Mouse (Mus musculus): ENCODE results near the gene Retsat. TPM values are rescaled to one million over a fixed set of nuclear protein-coding genes. Genes with fewer than 3 reads are reported as not detected.

Retsat gene
- total and polyA plus RNA-seq, 3 experiments: 15.5 to 27.7 (median 15.6) TPM

DNA sequence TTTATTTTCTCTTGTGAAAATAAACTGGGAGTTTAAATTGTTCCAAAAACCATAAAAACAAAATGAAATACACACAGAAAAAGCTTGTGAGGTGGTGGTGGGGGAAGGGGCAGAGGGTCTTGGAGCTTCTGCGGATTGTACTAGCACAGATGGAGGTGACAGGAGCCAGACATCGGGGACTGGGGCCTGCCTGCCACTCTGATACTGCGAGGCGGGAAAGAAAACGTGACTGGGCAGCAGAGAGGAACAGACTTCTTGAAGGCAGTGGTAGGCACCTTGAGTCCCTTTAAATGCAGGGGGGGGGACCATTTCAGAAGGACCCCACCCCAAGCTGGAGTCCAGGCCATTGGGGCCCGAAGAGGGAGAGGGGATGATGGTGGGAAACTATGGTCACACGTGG lies 28.1 kb downstream of the Retsat start:
- H3K36me3 ChIP-seq (replicated peaks in 1 of 2; ENCODE audit: control insufficient read depth in 1 of 2, insufficient read depth in 1 of 2, low read length in 1 of 2): peaks cover 0 to 23% of the 10 kb centered on the region in 2 experiments
- no peaks in the 10 kb centered on the region for H3K9me3 ChIP-seq (replicated peaks; ENCODE audit: low read length)
- dilution Hi-C loops (cut with MboI; ENCODE audit: extremely low pct_ligation_motif_present, extremely low pct_unique_long_range_greater_than_20kb, low sequenced_read_pairs) (no loop called here), in situ Hi-C loops (cut with MboI; ENCODE audit: low pct_ligation_motif_present, low pct_unique_long_range_greater_than_20kb, low sequenced_read_pairs) (no loop called here)
- H3K9ac ChIP-seq (ENCODE audit: insufficient read depth, low read depth): no peak overlapping the region
- no peak for DNase-seq (ENCODE audit: extremely low read depth)
- H3K4me2 ChIP-seq (ENCODE audit: insufficient read depth, low read depth, poor library complexity, severe bottlenecking): no peak overlapping the region
- peaks cover 5 to 36% of the 10 kb centered on the region in 2 experiments for H3K4me1 ChIP-seq (ENCODE audit: control insufficient read depth in 1 of 2, insufficient read depth in 2 of 2)
- H3K79me2 ChIP-seq (replicated peaks; ENCODE audit: control insufficient read depth, extremely low read depth, insufficient read depth, poor library complexity, severe bottlenecking): no peaks in the 10 kb centered on the region
- H3K4me3 ChIP-seq (replicated peaks in 1 of 3; ENCODE audit: low read depth in 2 of 3, low read length in 2 of 3, poor library complexity in 1 of 3): no peak overlapping the region
- H3K27ac ChIP-seq (ENCODE audit: insufficient read depth, low read depth): no peak overlapping the region
- H3K27me3 ChIP-seq (replicated peaks): no peaks in the 10 kb centered on the region
- TF ChIP-seq MXI1 (IDR thresholded peaks at IDR 0.05; ENCODE audit: low read depth, low read length) (no peak), TCF12 (IDR thresholded peaks at IDR 0.05; ENCODE audit: low read depth, low read length) (no peak), MAX (IDR thresholded peaks at IDR 0.05; ENCODE audit: low read length) (no peak), ZKSCAN1 (IDR thresholded peaks at IDR 0.05; ENCODE audit: borderline replicate concordance, low read depth, low read length) (no peak), USF2 (conservative IDR thresholded peaks at IDR 0.05; ENCODE audit: low read depth, low read length) (no peak), CHD1 (IDR thresholded peaks at IDR 0.05; ENCODE audit: low read depth, low read length) (no peak), MAZ (IDR thresholded peaks at IDR 0.05; ENCODE audit: low read depth, low read length) (no peak), MEF2A (IDR thresholded peaks at IDR 0.05; ENCODE audit: borderline replicate concordance, low read depth, low read length) (no peak), ZC3H11A (IDR thresholded peaks at IDR 0.05; ENCODE audit: low read depth, low read length) (no peak)

DNA sequence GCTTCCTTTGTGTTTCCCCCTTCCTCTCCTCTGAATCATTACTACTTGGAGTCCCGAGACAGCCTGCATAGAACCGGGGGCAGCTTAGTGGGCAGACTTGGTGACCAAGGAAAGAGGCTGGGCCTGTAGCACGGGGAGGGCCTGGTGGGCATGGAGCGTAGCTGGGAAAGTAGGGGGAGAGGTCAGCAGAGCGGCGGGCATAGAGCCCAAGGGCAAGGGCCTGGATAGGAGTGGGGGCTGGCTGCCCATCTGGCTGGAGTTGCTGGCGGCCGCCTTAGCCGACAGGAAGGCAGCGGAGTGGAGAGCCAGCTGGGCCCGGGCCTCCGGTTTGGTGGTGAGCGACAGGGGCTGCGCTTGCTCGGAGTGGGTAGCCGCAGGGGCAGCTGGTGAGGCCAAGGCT lies 29.0 kb downstream of the Retsat start:
- DNase-seq (ENCODE audit: extremely low read depth): no peak
- H3K4me1 ChIP-seq (ENCODE audit: control insufficient read depth in 1 of 2, insufficient read depth in 2 of 2): peaks cover 9 to 39% of the 10 kb centered on the region in 2 experiments
- in situ Hi-C loops (cut with MboI; ENCODE audit: low pct_ligation_motif_present, low pct_unique_long_range_greater_than_20kb, low sequenced_read_pairs) (no loop called here), dilution Hi-C loops (cut with MboI; ENCODE audit: extremely low pct_ligation_motif_present, extremely low pct_unique_long_range_greater_than_20kb, low sequenced_read_pairs) (no loop called here)
- H3K27ac ChIP-seq (ENCODE audit: insufficient read depth, low read depth): no peak overlapping the region
- H3K4me2 ChIP-seq (ENCODE audit: insufficient read depth, low read depth, poor library complexity, severe bottlenecking): no peak overlapping the region
- no peaks in the 10 kb centered on the region for H3K79me2 ChIP-seq (replicated peaks; ENCODE audit: control insufficient read depth, extremely low read depth, insufficient read depth, poor library complexity, severe bottlenecking)
- no peaks in the 10 kb centered on the region for H3K27me3 ChIP-seq (replicated peaks)
- peaks cover 0 to 23% of the 10 kb centered on the region in 2 experiments for H3K36me3 ChIP-seq (replicated peaks in 1 of 2; ENCODE audit: control insufficient read depth in 1 of 2, insufficient read depth in 1 of 2, low read length in 1 of 2)
- H3K9me3 ChIP-seq (replicated peaks; ENCODE audit: low read length): no peaks in the 10 kb centered on the region
- no peak overlapping the region for H3K4me3 ChIP-seq (replicated peaks in 1 of 3; ENCODE audit: low read depth in 2 of 3, low read length in 2 of 3, poor library complexity in 1 of 3)
- no peak for TF ChIP-seq ZC3H11A (IDR thresholded peaks at IDR 0.05; ENCODE audit: low read depth, low read length)
- TF ChIP-seq UBTF (IDR thresholded peaks at IDR 0.05; ENCODE audit: low read depth, low read length): no peak
- no peak for TF ChIP-seq KAT2A (IDR thresholded peaks at IDR 0.05; ENCODE audit: insufficient replicate concordance, low read length)
- no peak for TF ChIP-seq USF1 (IDR thresholded peaks at IDR 0.05; ENCODE audit: low read depth, low read length)
- no peak for TF ChIP-seq BHLHE40 (IDR thresholded peaks at IDR 0.05; ENCODE audit: low read depth, low read length)
- no peak for TF ChIP-seq POLR2AphosphoS2 (IDR thresholded peaks at IDR 0.05; ENCODE audit: low read depth, low read length)
- TF ChIP-seq GABPA (IDR thresholded peaks at IDR 0.05; ENCODE audit: insufficient replicate concordance, low read depth, low read length): no peak
- no peak for TF ChIP-seq NRF1 (IDR thresholded peaks at IDR 0.05; ENCODE audit: low read depth, low read length)
- no peak for TF ChIP-seq NELFE (IDR thresholded peaks at IDR 0.05; ENCODE audit: low read depth, low read length)
- TF ChIP-seq MAFK (IDR thresholded peaks at IDR 0.05; ENCODE audit: insufficient replicate concordance, low read length): no peak
- TF ChIP-seq ZKSCAN1 (IDR thresholded peaks at IDR 0.05; ENCODE audit: borderline replicate concordance, low read depth, low read length): no peak
- no peak for TF ChIP-seq IRF4 (IDR thresholded peaks at IDR 0.05; ENCODE audit: low read depth, low read length)
- TF ChIP-seq CHD2 (IDR thresholded peaks at IDR 0.05; ENCODE audit: low read length): no peak
- TF ChIP-seq PAX5 (IDR thresholded peaks at IDR 0.05; ENCODE audit: low read length): no peak
- no peak for TF ChIP-seq ETS1 (conservative IDR thresholded peaks at IDR 0.05; ENCODE audit: low read depth, low read length)
- no peak for TF ChIP-seq ZNF384 (IDR thresholded peaks at IDR 0.05; ENCODE audit: low read depth, low read length)
- no peak for TF ChIP-seq CHD1 (IDR thresholded peaks at IDR 0.05; ENCODE audit: low read depth, low read length)
- TF ChIP-seq TBP (conservative IDR thresholded peaks at IDR 0.05; ENCODE audit: low read depth, low read length): no peak
- no peak overlapping the region for H3K9ac ChIP-seq (ENCODE audit: insufficient read depth, low read depth)

All from CH12.LX (cell line).